ENCODE assay signal across 25 mouse cellular contexts in the genomic region with DNA sequence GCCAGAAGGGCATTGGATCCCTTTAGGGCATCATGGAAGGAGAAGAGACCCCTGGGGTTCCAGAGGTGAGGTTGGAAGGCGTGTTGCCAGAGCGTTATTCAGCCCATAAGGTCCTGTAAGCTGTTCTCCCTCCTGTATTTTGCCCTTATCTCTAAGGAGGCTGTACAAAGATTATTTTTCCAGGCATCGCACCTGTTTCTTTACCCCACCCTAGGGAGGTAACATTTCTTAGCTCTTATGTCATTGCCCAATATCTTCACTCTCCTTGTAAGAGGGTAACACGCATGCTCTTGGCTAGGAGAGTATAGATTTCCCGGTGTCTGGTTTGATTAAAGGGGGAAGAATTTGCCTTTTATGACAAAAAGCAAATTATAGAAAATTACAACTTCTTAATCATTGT. TPM values are rescaled to one million over a fixed set of nuclear protein-coding genes. Genes with fewer than 3 reads are reported as not detected.
"Had no signal": no experiment of that assay in that cellular context is flagged by ENCODE, and none has a peak within 500 bp of the region (broad histone marks: within the 10 kb centered on the region; RNA-seq: fewer than 3 reads in every experiment).

Chst4 (minus strand) TSS at position 82 of the 400 bp plus-strand sequence.

- H3K4me1 ChIP-seq: kidney, embryonic 15.5 days; liver, embryonic 13.5 days; lung, embryonic 15.5 days; midbrain, embryonic 12.5 days; midbrain, embryonic 15.5 days; neural tube, embryonic 12.5 days had no signal

- H3K27ac ChIP-seq: kidney, embryonic 15.5 days; layer of hippocampus, adult 2 months; liver, embryonic 13.5 days; lung, embryonic 15.5 days; midbrain, embryonic 12.5 days; midbrain, embryonic 15.5 days; neural tube, embryonic 12.5 days had no signal

- H3K9ac ChIP-seq: kidney, embryonic 15.5 days; liver, embryonic 13.5 days; lung, embryonic 15.5 days; midbrain, embryonic 12.5 days; midbrain, embryonic 15.5 days; neural tube, embryonic 12.5 days had no signal

- H3K9me3 ChIP-seq: kidney, embryonic 15.5 days; liver, embryonic 13.5 days; lung, embryonic 15.5 days; midbrain, embryonic 12.5 days; midbrain, embryonic 15.5 days; neural tube, embryonic 12.5 days had no signal

- ATAC-seq: hindbrain, embryonic 16.5 days; midbrain, embryonic 15.5 days had no signal

- H3K36me3 ChIP-seq: kidney, embryonic 15.5 days; liver, embryonic 13.5 days; lung, embryonic 15.5 days; midbrain, embryonic 12.5 days; midbrain, embryonic 15.5 days; neural tube, embryonic 12.5 days had no signal

- DNase-seq: kidney, adult 11 months; kidney, adult 8-10 months; kidney, postnatal 10 days; kidney, postnatal 36 days; layer of hippocampus, adult 9-11 months; liver, embryonic 13.5 days; right cerebral cortex, postnatal 14 days; right cerebral cortex, postnatal 4 days; spleen, adult 18-20 months; thymus, postnatal 25 days had no signal

- H3K4me3 ChIP-seq: kidney, embryonic 15.5 days; layer of hippocampus, adult 2 months; liver, embryonic 13.5 days; lung, embryonic 15.5 days; midbrain, embryonic 12.5 days; midbrain, embryonic 15.5 days; neural tube, embryonic 12.5 days had no signal

- H3K4me2 ChIP-seq: kidney, embryonic 15.5 days; liver, embryonic 13.5 days; lung, embryonic 15.5 days; midbrain, embryonic 12.5 days; midbrain, embryonic 15.5 days; neural tube, embryonic 12.5 days had no signal

- H3K27me3 ChIP-seq: kidney, embryonic 15.5 days; liver, embryonic 13.5 days; lung, embryonic 15.5 days; midbrain, embryonic 12.5 days; midbrain, embryonic 15.5 days; neural tube, embryonic 12.5 days had no signal

RNA-seq across cellular contexts. Expression of gene Chst4, which starts in this region (rescaled TPM):
- total RNA-seq: layer of hippocampus, adult 2 months; layer of hippocampus, postnatal 25 days; left cerebral cortex, postnatal 10 days; megakaryocyte progenitor cell, adult 5-6 weeks; neutrophil, adult 5-6 weeks had no signal
- polyA plus RNA-seq: hindbrain, embryonic 16.5 days; limb, embryonic 11.5 days; limb, embryonic 14.5 days; liver, embryonic 13.5 days; liver, embryonic 16.5 days; midbrain, embryonic 12.5 days; midbrain, embryonic 15.5 days; neural tube, embryonic 12.5 days; thymus, postnatal 0 days had no signal
